Mouse (Mus musculus): ENCODE results near the gene Adamts8. TPM values are rescaled to one million over a fixed set of nuclear protein-coding genes. Genes with fewer than 3 reads are reported as not detected.

Gene Adamts8
- polyA plus RNA-seq (2015; fragmentation: Nextera tagmentation; extraction: Ambion mirVana) = 0.13 and 0.15 TPM in 2 replicates

- H3K27ac ChIP-seq (replicated peaks) = no peak within 1 kb of the TSS
- H3K27me3 ChIP-seq = peaks cover 68% of the 10 kb centered on the region
- no peak within 1 kb of the TSS for H3K9ac ChIP-seq
- no peaks in the 10 kb centered on the region for H3K4me1 ChIP-seq (replicated peaks)
- H3K4me2 ChIP-seq = peak within 1 kb of the TSS; percentile 61
- under 1% methylated on average over 96 of the region's 96 CpGs for WGBS (ENCODE audit: insufficient replicate concordance)
- no peaks in the 10 kb centered on the region for H3K36me3 ChIP-seq (replicated peaks)
- no peak for ATAC-seq (ENCODE audit: insufficient read depth)
- H3K9me3 ChIP-seq (replicated peaks) = no peaks in the 10 kb centered on the region
- H3K4me3 ChIP-seq (replicated peaks) = peak within 1 kb of the TSS; percentile 39
Observed at GRCm38 (mm10) chr9:30942512-30943313, at the start of gene Adamts8. Adamts8 (plus strand) TSS chr9:30942562.

- no peaks in the 10 kb centered on the region for H3K27me3 ChIP-seq
- 62% methylated on average over 3 of the region's 3 CpGs for WGBS (ENCODE audit: insufficient replicate concordance)
- H3K9ac ChIP-seq = no peak overlapping the region
- H3K4me2 ChIP-seq = no peak overlapping the region
- H3K4me3 ChIP-seq (replicated peaks) = no peak overlapping the region
- H3K4me1 ChIP-seq (replicated peaks) = no peaks in the 10 kb centered on the region
- no peaks in the 10 kb centered on the region for H3K9me3 ChIP-seq (replicated peaks)
- no peaks in the 10 kb centered on the region for H3K36me3 ChIP-seq (replicated peaks)
- ATAC-seq (ENCODE audit: insufficient read depth) = no peak
- H3K27ac ChIP-seq (replicated peaks) = no peak overlapping the region
Observed at GRCm38 (mm10) chr9:30895618-30896017, 46.7 kb upstream of the Adamts8 start.

- ATAC-seq (ENCODE audit: insufficient read depth) = no peak
- Histone ChIP-seq H3K27me3 (no peaks in the 10 kb centered on the region), H3K4me2 (no peak overlapping the region), H3K9ac (no peak overlapping the region), H3K36me3 (replicated peaks) (no peaks in the 10 kb centered on the region), H3K27ac (replicated peaks) (no peak overlapping the region), H3K9me3 (replicated peaks) (no peaks in the 10 kb centered on the region), H3K4me3 (replicated peaks) (no peak overlapping the region), H3K4me1 (replicated peaks) (no peaks in the 10 kb centered on the region)
- WGBS (ENCODE audit: insufficient replicate concordance) = 57% methylated on average over 5 of the region's 5 CpGs
Observed at GRCm38 (mm10) chr9:30896752-30897151, 45.6 kb upstream of the Adamts8 start.

GRCm38 (mm10) chr9:30897169-30897568 is 45.2 kb upstream of the Adamts8 start:
- H3K27ac ChIP-seq (replicated peaks) = no peak overlapping the region
- WGBS (ENCODE audit: insufficient replicate concordance) = 67% methylated on average over 2 of the region's 2 CpGs

GRCm38 (mm10) chr9:30902152-30902551 is 40.2 kb upstream of the Adamts8 start:
- no peak overlapping the region for H3K9ac ChIP-seq
- ATAC-seq (ENCODE audit: insufficient read depth) = no peak
- no peak overlapping the region for H3K27ac ChIP-seq (replicated peaks)
- no peak overlapping the region for H3K4me3 ChIP-seq (replicated peaks)
- no peaks in the 10 kb centered on the region for H3K9me3 ChIP-seq (replicated peaks)
- no peaks in the 10 kb centered on the region for H3K36me3 ChIP-seq (replicated peaks)
- no peak overlapping the region for H3K4me2 ChIP-seq
- no peaks in the 10 kb centered on the region for H3K27me3 ChIP-seq
- H3K4me1 ChIP-seq (replicated peaks) = no peaks in the 10 kb centered on the region
- WGBS (ENCODE audit: insufficient replicate concordance) = 81% methylated on average over 19 of the region's 19 CpGs

More at GRCm38 (mm10) chr9:30897169-30897568, 45.2 kb upstream of the Adamts8 start:
- H3K4me1 ChIP-seq (replicated peaks) = no peaks in the 10 kb centered on the region
- no peak overlapping the region for H3K4me3 ChIP-seq (replicated peaks)
- no peaks in the 10 kb centered on the region for H3K36me3 ChIP-seq (replicated peaks)
- ATAC-seq (ENCODE audit: insufficient read depth) = no peak
- no peak overlapping the region for H3K4me2 ChIP-seq
- no peaks in the 10 kb centered on the region for H3K9me3 ChIP-seq (replicated peaks)
- H3K27me3 ChIP-seq = no peaks in the 10 kb centered on the region
- H3K9ac ChIP-seq = no peak overlapping the region

GRCm38 (mm10) chr9:30902641-30903040 is 39.7 kb upstream of the Adamts8 start:
- no peaks in the 10 kb centered on the region for H3K9me3 ChIP-seq (replicated peaks)
- 76% methylated on average over 7 of the region's 7 CpGs for WGBS (ENCODE audit: insufficient replicate concordance)
- H3K4me3 ChIP-seq (replicated peaks) = no peak overlapping the region
- no peak overlapping the region for H3K9ac ChIP-seq
- no peak overlapping the region for H3K27ac ChIP-seq (replicated peaks)
- no peak overlapping the region for H3K4me2 ChIP-seq
- H3K27me3 ChIP-seq = no peaks in the 10 kb centered on the region
- ATAC-seq (ENCODE audit: insufficient read depth) = no peak
- no peaks in the 10 kb centered on the region for H3K36me3 ChIP-seq (replicated peaks)
- no peaks in the 10 kb centered on the region for H3K4me1 ChIP-seq (replicated peaks)

- H3K36me3 ChIP-seq (replicated peaks) = no peaks in the 10 kb centered on the region
- H3K9me3 ChIP-seq (replicated peaks) = no peaks in the 10 kb centered on the region
- H3K27ac ChIP-seq (replicated peaks) = no peak overlapping the region
- no peaks in the 10 kb centered on the region for H3K4me1 ChIP-seq (replicated peaks)
- H3K4me3 ChIP-seq (replicated peaks) = no peak overlapping the region
- 69% methylated on average over 5 of the region's 5 CpGs for WGBS (ENCODE audit: insufficient replicate concordance)
- H3K27me3 ChIP-seq = no peaks in the 10 kb centered on the region
- ATAC-seq (ENCODE audit: insufficient read depth) = no peak
- H3K9ac ChIP-seq = no peak overlapping the region
- no peak overlapping the region for H3K4me2 ChIP-seq
Observed at GRCm38 (mm10) chr9:30903266-30903665, 39.1 kb upstream of the Adamts8 start.

- Histone ChIP-seq H3K4me3 (replicated peaks) (no peak overlapping the region), H3K36me3 (replicated peaks) (no peaks in the 10 kb centered on the region), H3K4me2 (no peak overlapping the region), H3K9ac (no peak overlapping the region), H3K4me1 (replicated peaks) (no peaks in the 10 kb centered on the region), H3K27ac (replicated peaks) (no peak overlapping the region), H3K9me3 (replicated peaks) (no peaks in the 10 kb centered on the region), H3K27me3 (no peaks in the 10 kb centered on the region)
- WGBS (ENCODE audit: insufficient replicate concordance) = 72% methylated on average over 10 of the region's 10 CpGs
- ATAC-seq (ENCODE audit: insufficient read depth) = no peak
Observed at GRCm38 (mm10) chr9:30905861-30906260, 36.5 kb upstream of the Adamts8 start.

GRCm38 (mm10) chr9:30906426-30906825 is 35.9 kb upstream of the Adamts8 start:
- ATAC-seq (ENCODE audit: insufficient read depth) = no peak
- no peaks in the 10 kb centered on the region for H3K4me1 ChIP-seq (replicated peaks)
- 56% methylated on average over 4 of the region's 4 CpGs for WGBS (ENCODE audit: insufficient replicate concordance)

GRCm38 (mm10) chr9:30907677-30908295 is 34.6 kb upstream of the Adamts8 start:
- H3K4me2 ChIP-seq = no peak overlapping the region
- H3K27me3 ChIP-seq = no peaks in the 10 kb centered on the region
- WGBS (ENCODE audit: insufficient replicate concordance) = 32% methylated on average over 5 of the region's 5 CpGs
- no peak overlapping the region for H3K27ac ChIP-seq (replicated peaks)
- no peaks in the 10 kb centered on the region for H3K4me1 ChIP-seq (replicated peaks)
- no peak overlapping the region for H3K9ac ChIP-seq
- no peak overlapping the region for H3K4me3 ChIP-seq (replicated peaks)
- H3K9me3 ChIP-seq (replicated peaks) = no peaks in the 10 kb centered on the region
- ATAC-seq (ENCODE audit: insufficient read depth) = no peak
- H3K36me3 ChIP-seq (replicated peaks) = no peaks in the 10 kb centered on the region

More at GRCm38 (mm10) chr9:30906426-30906825, 35.9 kb upstream of the Adamts8 start:
- Histone ChIP-seq H3K27ac (replicated peaks) (no peak overlapping the region), H3K36me3 (replicated peaks) (no peaks in the 10 kb centered on the region), H3K4me3 (replicated peaks) (no peak overlapping the region), H3K9ac (no peak overlapping the region), H3K9me3 (replicated peaks) (no peaks in the 10 kb centered on the region), H3K4me2 (no peak overlapping the region), H3K27me3 (no peaks in the 10 kb centered on the region)

GRCm38 (mm10) chr9:30908296-30908690 is 34.1 kb upstream of the Adamts8 start:
- Histone ChIP-seq H3K4me3 (replicated peaks) (no peak overlapping the region), H3K9me3 (replicated peaks) (no peaks in the 10 kb centered on the region), H3K4me1 (replicated peaks) (no peaks in the 10 kb centered on the region), H3K27ac (replicated peaks) (no peak overlapping the region), H3K9ac (no peak overlapping the region), H3K36me3 (replicated peaks) (no peaks in the 10 kb centered on the region), H3K4me2 (no peak overlapping the region), H3K27me3 (no peaks in the 10 kb centered on the region)
- 61% methylated on average over 5 of the region's 5 CpGs for whole genome bisulfite sequencing (ENCODE audit: insufficient replicate concordance)
- no peak for ATAC-seq (ENCODE audit: insufficient read depth)
